Mouse (Mus musculus): ENCODE measurements at regions not wholly inside any gene's neighbourhood (a gene's known extent, or its start where the extent isn't known, plus 50 kb on each side); places are given as distances from the start of the nearest gene placed in this dataset.

GRCm38 (mm10) chr6:100159246-100159645, 128.0 kb downstream of the Rybp start:
- no peak for TF ChIP-seq CHD2 (IDR thresholded peaks at IDR 0.05; ENCODE audit: low read depth, low read length)
- TF ChIP-seq HCFC1 (IDR thresholded peaks at IDR 0.05; ENCODE audit: borderline replicate concordance, insufficient read depth, low read length) = no peak
- TF ChIP-seq ZNF384 (IDR thresholded peaks at IDR 0.05; ENCODE audit: low read depth, low read length) = no peak
